Mouse (Mus musculus): ENCODE measurements around the gene Poc1b. TPM values are rescaled to one million over a fixed set of nuclear protein-coding genes. Genes with fewer than 3 reads are reported as not detected.

Gene Poc1b
- polyA plus RNA-seq (2012; ENCODE audit: insufficient read depth, insufficient read length, low replicate concordance, missing spikeins): not detected in 2 replicates

GRCm38 (mm10) chr10:99106703-99107631 is at the start of gene Poc1b:
Gene Poc1b, plus strand, starts transcription at chr10:99107036.
- TF ChIP-seq CTCF (IDR thresholded peaks at IDR 0.05; ENCODE audit: insufficient read depth, low read depth, low read length) (no peak), POLR2A (IDR thresholded peaks at IDR 0.05; ENCODE audit: insufficient read depth, low read depth, low read length) (peak; percentile 20; the same call in 1 of the 2 replicates)
- Histone ChIP-seq H3K4me1 (ENCODE audit: control insufficient read depth, insufficient read depth, low read length) (peaks cover 12% of the 10 kb centered on the region; the same call in 1 of the 2 replicates), H3K27ac (ENCODE audit: insufficient read depth, low read depth, low read length) (peak within 1 kb of the TSS; percentile 92), H3K4me3 (ENCODE audit: insufficient read depth, low read depth, low read length) (peak within 1 kb of the TSS; percentile 95)
- WGBS: under 1% methylated on average over 106 of the region's 106 CpGs

GRCm38 (mm10) chr10:99060588-99060987 is 46.2 kb upstream of the Poc1b start:
- TF ChIP-seq POLR2A (IDR thresholded peaks at IDR 0.05; ENCODE audit: insufficient read depth, low read depth, low read length): no peak
- TF ChIP-seq CTCF (IDR thresholded peaks at IDR 0.05; ENCODE audit: insufficient read depth, low read depth, low read length): no peak
- H3K4me1 ChIP-seq (ENCODE audit: control insufficient read depth, insufficient read depth, low read length): no peaks in the 10 kb centered on the region
- WGBS: 90% methylated on average over 7 of the region's 7 CpGs

GRCm38 (mm10) chr10:99061418-99061817 is 45.4 kb upstream of the Poc1b start:
- H3K27ac ChIP-seq (ENCODE audit: insufficient read depth, low read depth, low read length): no peak overlapping the region
- 94% methylated on average over 10 of the region's 10 CpGs for WGBS
- no peaks in the 10 kb centered on the region for H3K4me1 ChIP-seq (ENCODE audit: control insufficient read depth, insufficient read depth, low read length)
- no peak overlapping the region for H3K4me3 ChIP-seq (ENCODE audit: insufficient read depth, low read depth, low read length)
- TF ChIP-seq CTCF (IDR thresholded peaks at IDR 0.05; ENCODE audit: insufficient read depth, low read depth, low read length) (no peak), POLR2A (IDR thresholded peaks at IDR 0.05; ENCODE audit: insufficient read depth, low read depth, low read length) (no peak)

More at GRCm38 (mm10) chr10:99060588-99060987, 46.2 kb upstream of the Poc1b start:
- Histone ChIP-seq H3K4me3 (ENCODE audit: insufficient read depth, low read depth, low read length) (no peak overlapping the region), H3K27ac (ENCODE audit: insufficient read depth, low read depth, low read length) (no peak overlapping the region)

- no peak for TF ChIP-seq CTCF (IDR thresholded peaks at IDR 0.05; ENCODE audit: insufficient read depth, low read depth, low read length)
- TF ChIP-seq POLR2A (IDR thresholded peaks at IDR 0.05; ENCODE audit: insufficient read depth, low read depth, low read length): no peak
- H3K27ac ChIP-seq (ENCODE audit: insufficient read depth, low read depth, low read length): no peak overlapping the region
- 82% methylated on average over 5 of the region's 5 CpGs for WGBS
Measured at GRCm38 (mm10) chr10:99062546-99062945, 44.3 kb upstream of the Poc1b start.

GRCm38 (mm10) chr10:99076113-99076895 is 30.5 kb upstream of the Poc1b start:
- no peak for TF ChIP-seq POLR2A (IDR thresholded peaks at IDR 0.05; ENCODE audit: insufficient read depth, low read depth, low read length)
- no peak for TF ChIP-seq CTCF (IDR thresholded peaks at IDR 0.05; ENCODE audit: insufficient read depth, low read depth, low read length)
- Histone ChIP-seq H3K4me3 (ENCODE audit: insufficient read depth, low read depth, low read length) (peak overlapping the region; percentile 18; the same call in 1 of the 2 replicates), H3K27ac (ENCODE audit: insufficient read depth, low read depth, low read length) (peak overlapping the region; percentile 77), H3K4me1 (ENCODE audit: control insufficient read depth, insufficient read depth, low read length) (peaks cover 3% of the 10 kb centered on the region)
- WGBS: 54% methylated on average over 18 of the region's 18 CpGs

More at GRCm38 (mm10) chr10:99062546-99062945, 44.3 kb upstream of the Poc1b start:
- Histone ChIP-seq H3K4me3 (ENCODE audit: insufficient read depth, low read depth, low read length) (no peak overlapping the region), H3K4me1 (ENCODE audit: control insufficient read depth, insufficient read depth, low read length) (no peaks in the 10 kb centered on the region)

- no peak overlapping the region for H3K4me3 ChIP-seq (ENCODE audit: insufficient read depth, low read depth, low read length)
- no peak overlapping the region for H3K27ac ChIP-seq (ENCODE audit: insufficient read depth, low read depth, low read length)
- 92% methylated on average over 2 of the region's 2 CpGs for WGBS
- TF ChIP-seq CTCF (IDR thresholded peaks at IDR 0.05; ENCODE audit: insufficient read depth, low read depth, low read length): no peak
- TF ChIP-seq POLR2A (IDR thresholded peaks at IDR 0.05; ENCODE audit: insufficient read depth, low read depth, low read length): no peak
- H3K4me1 ChIP-seq (ENCODE audit: control insufficient read depth, insufficient read depth, low read length): peaks cover 8% of the 10 kb centered on the region
Measured at GRCm38 (mm10) chr10:99078621-99079020, 28.2 kb upstream of the Poc1b start.

GRCm38 (mm10) chr10:99081569-99081990 is 25.3 kb upstream of the Poc1b start:
- H3K27ac ChIP-seq (ENCODE audit: insufficient read depth, low read depth, low read length): no peak overlapping the region
- TF ChIP-seq CTCF (IDR thresholded peaks at IDR 0.05; ENCODE audit: insufficient read depth, low read depth, low read length): no peak
- TF ChIP-seq POLR2A (IDR thresholded peaks at IDR 0.05; ENCODE audit: insufficient read depth, low read depth, low read length): no peak
- 45% methylated on average over 10 of the region's 10 CpGs for WGBS
- no peak overlapping the region for H3K4me3 ChIP-seq (ENCODE audit: insufficient read depth, low read depth, low read length)
- peaks cover 7% of the 10 kb centered on the region for H3K4me1 ChIP-seq (ENCODE audit: control insufficient read depth, insufficient read depth, low read length)

GRCm38 (mm10) chr10:99083431-99084003 is 23.3 kb upstream of the Poc1b start:
- Histone ChIP-seq H3K27ac (ENCODE audit: insufficient read depth, low read depth, low read length) (no peak overlapping the region), H3K4me3 (ENCODE audit: insufficient read depth, low read depth, low read length) (no peak overlapping the region), H3K4me1 (ENCODE audit: control insufficient read depth, insufficient read depth, low read length) (peaks cover 7% of the 10 kb centered on the region)
- 88% methylated on average over 14 of the region's 14 CpGs for WGBS
- no peak for TF ChIP-seq POLR2A (IDR thresholded peaks at IDR 0.05; ENCODE audit: insufficient read depth, low read depth, low read length)
- no peak for TF ChIP-seq CTCF (IDR thresholded peaks at IDR 0.05; ENCODE audit: insufficient read depth, low read depth, low read length)
